Mouse (Mus musculus): ENCODE results near the gene Ppp1r13b.

DNA sequence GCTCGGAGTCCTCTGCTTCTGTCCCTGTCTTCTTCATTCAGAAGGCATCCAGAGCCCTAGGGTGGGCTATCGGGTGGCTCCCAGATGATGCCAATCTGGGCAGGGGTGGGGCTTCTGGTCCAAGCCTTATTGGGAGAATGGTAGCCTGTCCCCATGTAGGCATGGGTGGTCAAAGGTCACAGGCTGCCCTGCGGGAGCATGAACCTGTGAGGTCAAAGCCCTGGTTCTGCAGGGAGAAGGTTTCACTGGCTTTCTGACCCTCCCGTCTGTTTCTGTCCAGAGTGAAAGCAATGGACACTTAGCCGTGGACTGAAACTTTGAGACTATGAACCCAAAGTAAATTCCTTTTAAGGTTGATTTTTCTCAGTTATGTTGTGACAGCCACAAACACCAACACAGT is 48.3 kb upstream of the Ppp1r13b start:
- no peak for TF ChIP-seq CTCF (IDR thresholded peaks at IDR 0.05; ENCODE audit: low read depth, low read length)
- no peak for TF ChIP-seq TAL1 (conservative IDR thresholded peaks at IDR 0.05; ENCODE audit: low read depth, low read length)
- no peak for TF ChIP-seq GATA1 (IDR thresholded peaks at IDR 0.05; ENCODE audit: borderline replicate concordance, low read length)
- no peak for TF ChIP-seq GATA2 (IDR thresholded peaks at IDR 0.05; ENCODE audit: borderline replicate concordance, low read depth, low read length)
- no peak for TF ChIP-seq POLR2AphosphoS5 (IDR thresholded peaks at IDR 0.05; ENCODE audit: insufficient replicate concordance, low read depth, low read length)
